Mouse (Mus musculus) limb, embryonic 12.5 days (tissue): ENCODE measurements at regions not wholly inside any gene's neighbourhood (a gene's known extent, or its start where the extent isn't known, plus 50 kb on each side); places are given as distances from the start of the nearest gene placed in this dataset.
A peak's percentile ranks its signal among the peaks of the same experiment; 100 is the strongest.

Experiments
- ATAC-seq: fragments of 200-750 bp; cut with Nextera tagmentation; 2 replicates; pipeline ENCODE4 v1.8.0; 2017; ENCODE audit warnings: low read depth, moderate TSS enrichment; ENCODE audit not compliant: insufficient number of reproducible peaks, insufficient read depth, low FRiP score, low TSS enrichment
- H3K27ac ChIP-seq: fragments of 300-500 bp; sonication (generic); 2 replicates; pipeline ENCODE4 v1.5.1; 2016; ENCODE audit warnings: mild to moderate bottlenecking, moderate library complexity
- H3K27me3 ChIP-seq: fragments of 300-500 bp; sonication (generic); 2 replicates; pipeline ENCODE4 v1.6.1; 2016; ENCODE audit warnings: mild to moderate bottlenecking, moderate library complexity
- H3K36me3 ChIP-seq: fragments of 300-500 bp; sonication (generic); 2 replicates; pipeline ENCODE4 v1.6.1; 2016; ENCODE audit warnings: mild to moderate bottlenecking, moderate library complexity
- H3K4me1 ChIP-seq: fragments of 300-500 bp; sonication (generic); replicated peaks from 2 replicates; pipeline ENCODE4 v1.6.1; 2016
- H3K4me2 ChIP-seq: fragments of 300-500 bp; sonication (generic); 2 replicates; pipeline ENCODE4 v1.6.1; 2016; ENCODE audit warnings: mild to moderate bottlenecking, moderate library complexity
- H3K4me3 ChIP-seq: fragments of 300-500 bp; sonication (generic); replicated peaks from 2 replicates; pipeline ENCODE4 v1.5.1; 2016; ENCODE audit warnings: mild to moderate bottlenecking
- H3K9ac ChIP-seq: fragments of 300-500 bp; sonication (generic); replicated peaks from 2 replicates; pipeline ENCODE4 v1.6.1; 2016; ENCODE audit warnings: mild to moderate bottlenecking, moderate library complexity
- H3K9me3 ChIP-seq: fragments of 300-500 bp; sonication (generic); 2 replicates; pipeline ENCODE4 v1.6.1; 2016; ENCODE audit warnings: mild to moderate bottlenecking, moderate library complexity
- WGBS: fragments of 180-500 bp; shearing (Covaris S2); methylation state at CpG from one replicate; pipeline ENCODE4 v1.1.7; 2016; 5-methylcytosine and 5-hydroxymethylcytosine counted together

DNA sequence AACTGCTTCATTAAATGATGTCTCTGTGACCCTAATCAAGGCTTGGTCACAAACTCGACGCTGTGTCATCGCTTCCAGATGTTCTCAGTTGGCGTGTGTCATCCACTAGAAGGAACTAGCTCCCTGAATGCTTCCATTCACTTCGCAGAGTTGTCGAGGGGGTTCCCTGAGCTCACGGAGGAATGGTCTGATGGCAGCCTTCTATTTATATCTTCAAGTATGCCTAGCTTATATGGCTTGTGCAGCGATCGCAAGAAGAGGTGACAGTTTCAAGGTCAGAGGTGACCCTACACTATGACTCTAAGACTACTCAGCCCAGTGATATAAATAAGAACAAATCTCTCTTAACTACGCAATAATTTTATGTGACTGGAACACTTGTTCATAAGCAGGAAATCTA is 126.3 kb downstream of the Nr4a2 start:
- 73% methylated on average over 10 of the region's 10 CpGs for WGBS
- ATAC-seq: no peak
- Histone ChIP-seq H3K27ac (no peak overlapping the region), H3K4me2 (no peak overlapping the region), H3K9ac (no peak overlapping the region), H3K36me3 (no peaks in the 10 kb centered on the region), H3K27me3 (no peaks in the 10 kb centered on the region), H3K4me3 (no peak overlapping the region), H3K4me1 (no peaks in the 10 kb centered on the region), H3K9me3 (no peaks in the 10 kb centered on the region)

GRCm38 (mm10) chr2:56992851-56993250 is 131.0 kb downstream of the Nr4a2 start:
- no peak overlapping the region for H3K4me2 ChIP-seq
- no peak overlapping the region for H3K4me3 ChIP-seq
- 81% methylated on average over 5 of the region's 5 CpGs for WGBS
- H3K27ac ChIP-seq: no peak overlapping the region
- no peaks in the 10 kb centered on the region for H3K4me1 ChIP-seq
- H3K9me3 ChIP-seq: no peaks in the 10 kb centered on the region
- ATAC-seq: no peak
- no peaks in the 10 kb centered on the region for H3K27me3 ChIP-seq
- H3K9ac ChIP-seq: no peak overlapping the region
- no peaks in the 10 kb centered on the region for H3K36me3 ChIP-seq

DNA sequence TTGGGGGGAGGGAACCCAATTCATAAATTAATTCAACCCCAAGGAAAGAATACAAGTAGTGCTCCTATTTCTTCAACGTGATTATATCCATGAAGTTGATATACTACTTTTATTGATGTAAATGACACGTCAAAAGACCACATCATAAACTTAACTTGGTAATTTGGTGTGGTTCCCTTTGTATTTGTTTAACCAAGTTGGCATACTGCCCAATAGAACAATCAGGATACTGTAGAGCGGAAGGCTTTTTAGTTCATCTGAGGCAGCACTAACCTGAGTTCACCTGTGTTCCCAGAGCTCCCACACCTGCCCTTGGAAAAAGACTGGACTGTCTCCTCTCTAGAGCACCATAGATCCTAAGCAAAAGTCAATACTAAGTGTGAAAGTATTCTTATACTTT is 132.0 kb downstream of the Nr4a2 start:
- H3K4me1 ChIP-seq: no peaks in the 10 kb centered on the region

DNA sequence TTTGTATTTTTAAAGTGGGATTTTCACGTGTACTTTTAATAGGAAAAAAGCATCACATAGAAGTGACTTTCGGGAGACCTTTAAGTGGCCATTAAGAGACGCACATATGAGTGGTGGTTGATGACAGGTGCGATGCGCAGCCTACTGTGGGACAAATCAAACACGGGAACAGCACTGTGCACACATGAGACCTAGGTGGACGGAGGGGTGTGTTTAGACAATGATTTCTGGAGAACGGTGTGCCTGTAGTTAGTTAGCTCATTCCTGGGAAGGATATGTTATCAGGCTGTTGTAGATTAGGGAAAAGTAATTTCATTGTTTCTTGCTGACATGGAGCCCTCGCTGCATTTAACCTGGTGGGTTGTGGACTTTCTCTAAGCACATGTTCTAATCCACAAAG is 133.0 kb downstream of the Nr4a2 start:
- H3K27ac ChIP-seq: no peak overlapping the region
- H3K4me1 ChIP-seq: no peaks in the 10 kb centered on the region
- WGBS: 90% methylated on average over 9 of the region's 9 CpGs
- no peaks in the 10 kb centered on the region for H3K27me3 ChIP-seq
- no peak overlapping the region for H3K4me2 ChIP-seq
- no peak overlapping the region for H3K4me3 ChIP-seq
- H3K9me3 ChIP-seq: no peaks in the 10 kb centered on the region
- no peak for ATAC-seq
- no peak overlapping the region for H3K9ac ChIP-seq
- H3K36me3 ChIP-seq: no peaks in the 10 kb centered on the region

More for the DNA sequence above, 132.0 kb downstream of the Nr4a2 start:
- Histone ChIP-seq H3K27ac (no peak overlapping the region), H3K4me3 (no peak overlapping the region), H3K4me2 (no peak overlapping the region), H3K27me3 (no peaks in the 10 kb centered on the region), H3K9ac (no peak overlapping the region), H3K36me3 (no peaks in the 10 kb centered on the region), H3K9me3 (no peaks in the 10 kb centered on the region)
- ATAC-seq: no peak
- 75% methylated on average over 3 of the region's 3 CpGs for WGBS

DNA sequence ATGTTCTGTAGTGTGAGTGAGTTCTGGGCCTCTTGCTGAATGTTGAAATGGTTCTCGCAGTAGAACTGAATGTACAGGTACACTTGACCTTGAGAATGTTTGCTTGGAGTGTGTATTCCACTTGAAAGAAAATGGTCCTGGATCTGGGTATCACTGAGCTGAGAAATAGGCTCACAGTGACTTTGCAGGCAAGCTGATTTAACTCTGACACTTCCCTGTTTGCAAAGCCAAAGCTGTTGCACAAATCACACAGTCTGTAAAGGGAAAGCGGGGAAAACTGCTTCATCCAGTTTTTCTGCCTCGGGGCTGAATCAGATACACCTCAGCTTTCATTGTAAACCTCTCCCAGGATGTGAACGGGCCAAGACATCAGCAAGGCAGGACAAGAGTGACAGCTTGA is 140.6 kb downstream of the Nr4a2 start:
- Histone ChIP-seq H3K4me2 (no peak overlapping the region), H3K9ac (no peak overlapping the region), H3K27ac (no peak overlapping the region), H3K4me1 (no peaks in the 10 kb centered on the region), H3K36me3 (no peaks in the 10 kb centered on the region), H3K9me3 (no peaks in the 10 kb centered on the region), H3K4me3 (no peak overlapping the region), H3K27me3 (no peaks in the 10 kb centered on the region)
- ATAC-seq: no peak
- WGBS: 74% methylated on average over 4 of the region's 4 CpGs

DNA sequence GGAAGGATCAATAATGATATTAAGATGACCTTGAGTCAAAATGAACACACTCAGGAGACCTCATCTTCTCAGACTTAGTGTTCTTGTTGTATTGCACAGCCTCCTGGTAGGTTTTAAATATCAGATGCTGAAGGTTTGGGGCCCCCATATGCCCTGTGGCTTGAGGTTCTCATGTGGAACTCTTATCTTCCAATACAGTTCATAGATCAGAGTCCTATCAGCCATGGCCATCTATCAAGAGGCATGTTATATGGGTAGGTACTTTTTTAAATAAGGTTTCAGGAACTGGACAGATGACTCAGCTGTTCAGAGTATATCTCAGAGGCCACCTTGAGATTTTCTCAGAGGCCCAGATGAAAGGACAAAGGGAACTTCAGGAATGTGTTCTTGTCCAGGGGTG is 143.2 kb downstream of the Nr4a2 start:
- no peak overlapping the region for H3K4me2 ChIP-seq
- no peaks in the 10 kb centered on the region for H3K9me3 ChIP-seq
- no peak overlapping the region for H3K9ac ChIP-seq
- no peaks in the 10 kb centered on the region for H3K27me3 ChIP-seq
- no peaks in the 10 kb centered on the region for H3K36me3 ChIP-seq
- H3K4me1 ChIP-seq: no peaks in the 10 kb centered on the region
- no peak for ATAC-seq
- no peak overlapping the region for H3K4me3 ChIP-seq
- H3K27ac ChIP-seq: no peak overlapping the region

- Histone ChIP-seq H3K9ac (no peak overlapping the region), H3K27me3 (no peaks in the 10 kb centered on the region), H3K27ac (no peak overlapping the region), H3K4me2 (no peak overlapping the region), H3K9me3 (no peaks in the 10 kb centered on the region), H3K36me3 (no peaks in the 10 kb centered on the region), H3K4me3 (no peak overlapping the region), H3K4me1 (no peaks in the 10 kb centered on the region)
- no peak for ATAC-seq
- 76% methylated on average over 1 of the region's 1 CpGs for whole genome bisulfite sequencing
These were observed 148.1 kb downstream of the Nr4a2 start for GRCm38 (mm10) chr2:56975680-56976079.

DNA sequence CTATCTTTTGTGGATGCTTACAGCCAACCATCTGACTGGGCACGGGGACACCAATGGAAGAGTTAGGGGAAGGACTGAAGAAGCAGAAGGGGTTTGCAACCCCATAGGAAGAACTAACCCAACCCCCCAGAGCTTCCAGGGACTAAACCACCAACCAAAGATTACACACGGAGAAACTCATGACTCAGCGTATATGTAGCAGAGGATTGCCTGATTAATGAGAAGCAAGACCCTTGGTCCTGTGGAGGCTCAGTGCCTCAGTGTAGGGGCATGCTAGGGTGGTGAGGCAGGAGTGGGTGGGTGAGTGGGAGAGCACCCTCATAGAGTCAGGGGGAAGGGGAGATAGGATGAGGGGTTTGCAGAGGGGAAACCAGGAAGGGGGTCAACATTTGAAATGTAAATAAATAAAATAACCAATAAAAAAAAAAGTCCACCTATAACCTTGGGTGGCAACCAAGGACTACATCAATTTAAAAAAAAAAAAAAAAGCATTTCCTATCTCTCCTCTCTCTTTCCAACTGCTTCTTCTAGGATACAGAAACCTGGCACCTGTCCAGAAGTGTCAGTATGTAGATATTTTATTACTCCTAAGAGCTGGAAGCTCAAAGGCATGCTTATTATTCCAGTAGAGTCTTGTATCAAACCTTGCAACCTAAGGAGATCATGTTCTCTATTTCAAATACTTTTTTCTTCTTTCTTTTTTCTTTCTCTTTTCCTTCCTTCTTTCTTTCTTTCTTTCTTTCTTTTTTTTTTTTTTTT is 159.7 kb downstream of the Nr4a2 start:
- Histone ChIP-seq H3K27ac (no peak overlapping the region), H3K9me3 (no peaks in the 10 kb centered on the region), H3K27me3 (no peaks in the 10 kb centered on the region), H3K4me1 (0 out of 2 replicates have a peak, but pooled peaks cover 7% of the 10 kb centered on the region), H3K9ac (no peak overlapping the region), H3K36me3 (no peaks in the 10 kb centered on the region), H3K4me3 (no peak overlapping the region), H3K4me2 (no peak overlapping the region)
- no peak for ATAC-seq
- WGBS: 77% methylated on average over 3 of the region's 3 CpGs

DNA sequence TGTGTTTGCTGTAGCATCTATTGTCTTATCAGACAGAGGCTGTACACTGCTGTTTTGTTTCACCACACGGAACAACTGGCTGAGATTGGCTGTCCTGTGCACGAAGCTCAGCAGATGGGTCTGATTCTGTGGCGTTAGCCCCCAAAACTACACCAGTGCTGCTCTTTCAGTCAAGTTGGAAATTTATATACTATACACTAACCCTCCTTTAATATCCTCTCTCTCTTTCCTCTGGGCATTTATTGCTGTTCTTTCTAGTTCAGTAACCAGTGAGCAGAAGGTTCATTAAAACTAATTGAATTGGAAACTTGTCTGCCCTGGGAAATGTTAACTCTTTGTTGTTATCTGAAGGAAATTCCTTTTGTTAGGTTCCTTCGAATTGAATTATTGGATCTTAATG is 164.1 kb downstream of the Nr4a2 start:
- no peaks in the 10 kb centered on the region for H3K36me3 ChIP-seq
- H3K4me3 ChIP-seq: no peak overlapping the region
- H3K4me2 ChIP-seq: 0 out of 2 replicates have a peak overlapping the region, but pooled peaks have one; percentile 8
- no peak overlapping the region for H3K9ac ChIP-seq
- H3K27me3 ChIP-seq: no peaks in the 10 kb centered on the region
- 0 out of 2 replicates have a peak, but pooled peaks cover 12% of the 10 kb centered on the region for H3K4me1 ChIP-seq
- 26% methylated on average over 4 of the region's 4 CpGs for WGBS
- no peaks in the 10 kb centered on the region for H3K9me3 ChIP-seq
- H3K27ac ChIP-seq: no peak overlapping the region
- no peak for ATAC-seq

GRCm38 (mm10) chr2:56953337-56953736 is 170.5 kb downstream of the Nr4a2 start:
- Histone ChIP-seq H3K4me2 (no peak overlapping the region), H3K4me1 (no peaks in the 10 kb centered on the region), H3K36me3 (no peaks in the 10 kb centered on the region), H3K27ac (no peak overlapping the region), H3K4me3 (no peak overlapping the region), H3K9me3 (no peaks in the 10 kb centered on the region), H3K9ac (no peak overlapping the region), H3K27me3 (no peaks in the 10 kb centered on the region)
- no peak for ATAC-seq
- 64% methylated on average over 8 of the region's 8 CpGs for WGBS

DNA sequence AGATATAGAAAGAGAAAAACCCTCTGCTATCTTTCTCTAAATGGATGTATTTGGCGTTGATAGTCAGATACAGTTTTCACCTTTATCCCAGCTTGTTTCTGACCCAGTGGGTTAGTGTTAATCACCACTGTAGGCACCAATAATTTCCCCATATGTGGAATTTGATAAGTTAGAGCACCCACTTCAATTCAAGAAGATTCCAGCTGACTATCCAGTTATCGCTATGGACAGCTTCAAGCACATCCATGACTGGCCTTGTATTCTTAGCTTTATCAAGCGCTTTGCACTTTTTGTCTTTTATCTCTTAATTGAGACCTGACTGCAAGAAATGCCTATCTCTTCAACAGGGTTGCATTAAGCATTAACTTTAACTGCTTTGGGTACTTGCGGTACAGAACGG is 211.3 kb downstream of the Nr4a2 start:
- no peaks in the 10 kb centered on the region; the same call in 1 of the 2 replicates for H3K4me1 ChIP-seq
- no peak for ATAC-seq
- H3K4me2 ChIP-seq: no peak overlapping the region
- no peak overlapping the region for H3K9ac ChIP-seq
- no peak overlapping the region for H3K27ac ChIP-seq
- WGBS: 94% methylated on average over 5 of the region's 5 CpGs
- no peaks in the 10 kb centered on the region for H3K27me3 ChIP-seq
- H3K36me3 ChIP-seq: no peaks in the 10 kb centered on the region
- H3K9me3 ChIP-seq: no peaks in the 10 kb centered on the region
- no peak overlapping the region for H3K4me3 ChIP-seq
